Mouse (Mus musculus) embryonic facial prominence, embryonic 10.5 days (tissue): ENCODE measurements around the gene Rgl1. TPM values are rescaled to one million over a fixed set of nuclear protein-coding genes. Genes with fewer than 3 reads are reported as not detected.

Source experiments
- DNase-seq: peaks from one replicate; pipeline ENCODE4 v3.0.0-alpha.2; 2017; ENCODE audit warnings: low spot score
- H3K27ac ChIP-seq: fragments of 300-500 bp; sonication (generic); replicated peaks from 2 replicates; pipeline ENCODE4 v1.5.1; 2016; ENCODE audit warnings: mild to moderate bottlenecking
- H3K27me3 ChIP-seq: fragments of 300-500 bp; sonication (generic); replicated peaks from 2 replicates; pipeline ENCODE4 v1.6.1; 2016; ENCODE audit warnings: low read depth, mild to moderate bottlenecking; ENCODE audit not compliant: poor library complexity, severe bottlenecking
- H3K36me3 ChIP-seq: fragments of 300-500 bp; sonication (generic); replicated peaks from 2 replicates; pipeline ENCODE4 v1.6.1; 2016; ENCODE audit warnings: mild to moderate bottlenecking, moderate library complexity
- H3K4me1 ChIP-seq: fragments of 300-500 bp; sonication (generic); 2 replicates; pipeline ENCODE4 v1.6.1; 2016
- H3K4me3 ChIP-seq: fragments of 300-500 bp; sonication (generic); 2 replicates; pipeline ENCODE4 v1.5.1; 2016; ENCODE audit warnings: mild to moderate bottlenecking, moderate library complexity
- H3K9me3 ChIP-seq: fragments of 300-500 bp; sonication (generic); 2 replicates; pipeline ENCODE4 v1.6.1; 2016; ENCODE audit warnings: mild to moderate bottlenecking
- WGBS: fragments of 180-500 bp; shearing (Covaris S2); methylation state at CpG from one replicate; pipeline ENCODE4 v1.1.7; 2016; 5-methylcytosine and 5-hydroxymethylcytosine counted together
- polyA plus RNA-seq: library from polyadenylated mRNA; unstranded; fragments of >200 nt; fragmentation: Nextera tagmentation; extraction: Ambion mirVana; gene quantifications from 2 replicates; pipeline ENCODE4 v1.2.1, GENCODE M21; 2016

Rgl1 gene
- polyA plus RNA-seq, 1 experiment from 2014 or later: 30.8 TPM

GRCm38 (mm10) chr1:152771016-152771415, 4.9 kb upstream of the Rgl1 start:
- H3K36me3 ChIP-seq: peaks cover 71% of the 10 kb centered on the region
- peaks cover 3% of the 10 kb centered on the region; the same call in 1 of the 2 replicates for H3K4me1 ChIP-seq
- H3K27ac ChIP-seq: no peak overlapping the region
- no peaks in the 10 kb centered on the region for H3K9me3 ChIP-seq
- H3K27me3 ChIP-seq: no peaks in the 10 kb centered on the region
- no peak for DNase-seq
- H3K4me3 ChIP-seq: no peak overlapping the region
- 86% methylated on average over 9 of the region's 9 CpGs for WGBS

GRCm38 (mm10) chr1:152767749-152768488, 1.8 kb upstream of the Rgl1 start:
- Histone ChIP-seq H3K36me3 (peaks cover 40% of the 10 kb centered on the region), H3K27me3 (peaks cover 21% of the 10 kb centered on the region), H3K4me1 (peaks cover 12% of the 10 kb centered on the region), H3K4me3 (peak overlapping the region; percentile 93), H3K27ac (no peak overlapping the region), H3K9me3 (no peaks in the 10 kb centered on the region)
- WGBS: 9% methylated on average over 5 of the region's 5 CpGs
- peak; percentile 86 for DNase-seq

GRCm38 (mm10) chr1:152766804-152767748, 925 bp upstream of the Rgl1 start:
- WGBS: 1% methylated on average over 60 of the region's 60 CpGs
- Histone ChIP-seq H3K27me3 (peaks cover 21% of the 10 kb centered on the region), H3K4me3 (peak overlapping the region; percentile 93), H3K27ac (peak overlapping the region; percentile 90), H3K4me1 (peaks cover 12% of the 10 kb centered on the region), H3K9me3 (no peaks in the 10 kb centered on the region), H3K36me3 (peaks cover 31% of the 10 kb centered on the region)
- DNase-seq: peak; percentile 52

- Histone ChIP-seq H3K27me3 (peaks cover 21% of the 10 kb centered on the region), H3K4me1 (peaks cover 10% of the 10 kb centered on the region), H3K9me3 (no peaks in the 10 kb centered on the region), H3K27ac (no peak overlapping the region), H3K4me3 (no peak overlapping the region), H3K36me3 (no peaks in the 10 kb centered on the region)
- WGBS: 81% methylated on average over 2 of the region's 2 CpGs
- DNase-seq: no peak
Measured at GRCm38 (mm10) chr1:152761791-152762190, 4.4 kb downstream of the Rgl1 start.

- WGBS: 70% methylated on average over 13 of the region's 13 CpGs
Measured at GRCm38 (mm10) chr1:152750312-152750965, 15.7 kb downstream of the Rgl1 start, which contains the start of gene Apobec4. TSS of gene Apobec4 (plus strand) at chr1:152750551.

GRCm38 (mm10) chr1:152749276-152749675, 16.9 kb downstream of the Rgl1 start:
- Histone ChIP-seq H3K27ac (no peak overlapping the region), H3K27me3 (no peaks in the 10 kb centered on the region), H3K36me3 (no peaks in the 10 kb centered on the region), H3K9me3 (no peaks in the 10 kb centered on the region), H3K4me1 (peaks cover 2% of the 10 kb centered on the region; the same call in 1 of the 2 replicates), H3K4me3 (no peak overlapping the region)
- no peak for DNase-seq
- 71% methylated on average over 9 of the region's 9 CpGs for WGBS

More at GRCm38 (mm10) chr1:152750312-152750965, 15.7 kb downstream of the Rgl1 start, which contains the start of gene Apobec4:
- H3K4me3 ChIP-seq: no peak within 1 kb of the TSS
- no peak within 1 kb of the TSS for H3K27ac ChIP-seq
- H3K4me1 ChIP-seq: peaks cover 2% of the 10 kb centered on the region; the same call in 1 of the 2 replicates
- H3K36me3 ChIP-seq: no peaks in the 10 kb centered on the region
- no peaks in the 10 kb centered on the region for H3K27me3 ChIP-seq
- H3K9me3 ChIP-seq: no peaks in the 10 kb centered on the region
- no peak for DNase-seq

- 4% methylated on average over 5 of the region's 5 CpGs for WGBS
- no peaks in the 10 kb centered on the region for H3K27me3 ChIP-seq
Measured at GRCm38 (mm10) chr1:152746426-152746825, 19.7 kb downstream of the Rgl1 start.

GRCm38 (mm10) chr1:152743095-152743826, 22.9 kb downstream of the Rgl1 start:
- Histone ChIP-seq H3K4me1 (peaks cover 8% of the 10 kb centered on the region), H3K27me3 (no peaks in the 10 kb centered on the region), H3K36me3 (no peaks in the 10 kb centered on the region), H3K4me3 (no peak overlapping the region), H3K27ac (no peak overlapping the region), H3K9me3 (no peaks in the 10 kb centered on the region)
- WGBS: 66% methylated on average over 15 of the region's 15 CpGs
- no peak for DNase-seq

More at GRCm38 (mm10) chr1:152746426-152746825, 19.7 kb downstream of the Rgl1 start:
- Histone ChIP-seq H3K36me3 (no peaks in the 10 kb centered on the region), H3K27ac (no peak overlapping the region), H3K4me1 (peaks cover 2% of the 10 kb centered on the region; the same call in 1 of the 2 replicates), H3K9me3 (no peaks in the 10 kb centered on the region), H3K4me3 (no peak overlapping the region)
- peak; percentile 80 for DNase-seq

- 91% methylated on average over 11 of the region's 11 CpGs for WGBS
- DNase-seq: no peak
- no peak overlapping the region for H3K27ac ChIP-seq
Measured at GRCm38 (mm10) chr1:152739374-152739773, 26.8 kb downstream of the Rgl1 start.

GRCm38 (mm10) chr1:152738793-152739192, 27.4 kb downstream of the Rgl1 start:
- Histone ChIP-seq H3K9me3 (no peaks in the 10 kb centered on the region), H3K27ac (no peak overlapping the region), H3K36me3 (no peaks in the 10 kb centered on the region), H3K27me3 (no peaks in the 10 kb centered on the region), H3K4me1 (peaks cover 13% of the 10 kb centered on the region; the same call in 1 of the 2 replicates), H3K4me3 (no peak overlapping the region)
- WGBS: 87% methylated on average over 9 of the region's 9 CpGs
- DNase-seq: no peak

More at GRCm38 (mm10) chr1:152739374-152739773, 26.8 kb downstream of the Rgl1 start:
- Histone ChIP-seq H3K9me3 (no peaks in the 10 kb centered on the region), H3K4me1 (peaks cover 13% of the 10 kb centered on the region; the same call in 1 of the 2 replicates), H3K36me3 (no peaks in the 10 kb centered on the region), H3K4me3 (no peak overlapping the region), H3K27me3 (no peaks in the 10 kb centered on the region)

- Histone ChIP-seq H3K27ac (no peak overlapping the region), H3K9me3 (no peaks in the 10 kb centered on the region), H3K27me3 (no peaks in the 10 kb centered on the region), H3K36me3 (no peaks in the 10 kb centered on the region), H3K4me1 (0 out of 2 replicates have a peak, but pooled peaks cover 3% of the 10 kb centered on the region), H3K4me3 (no peak overlapping the region)
- DNase-seq: no peak
- 69% methylated on average over 5 of the region's 5 CpGs for WGBS
Measured at GRCm38 (mm10) chr1:152727604-152728236, 38.4 kb downstream of the Rgl1 start.
